In the genomic region with DNA sequence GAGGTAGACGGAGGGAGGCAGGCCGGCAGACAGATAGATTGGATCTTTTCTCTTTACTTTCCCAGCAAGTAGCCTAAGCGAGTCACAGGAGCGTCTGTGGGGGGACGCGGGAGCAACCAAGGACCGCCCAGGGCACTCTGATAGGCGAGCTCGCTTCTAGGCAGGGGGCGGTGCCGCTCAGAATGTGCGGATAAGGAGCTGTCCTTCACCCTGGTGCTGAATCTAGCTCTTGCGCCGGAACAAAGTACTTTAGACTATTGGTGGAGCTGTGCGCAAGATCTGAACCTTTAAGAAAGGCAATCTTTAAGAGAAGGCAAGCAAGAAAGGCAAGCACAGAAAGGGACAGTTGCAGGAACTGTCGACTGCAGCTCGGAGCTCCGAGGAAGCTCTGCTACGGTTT, we compare ENCODE assay signal across 8 mouse cellular contexts. TPM values are rescaled to one million over a fixed set of nuclear protein-coding genes. Genes with fewer than 3 reads are reported as not detected.
A peak's percentile ranks its signal among the peaks of the same experiment; 100 is the strongest.
DNase-seq lines count a peak whose midpoint lies in the region; ATAC-seq and TF ChIP-seq lines count a peak whose summit lies in the region.

No protein-coding gene starts in this region.

- WGBS in heart, postnatal 0 days: 2% methylated on average over 18 of the region's 19 CpGs
- WGBS in liver, postnatal 0 days (ENCODE audit: insufficient replicate concordance): 2% methylated on average over 19 of the region's 19 CpGs

- no peak for TF ChIP-seq EP300 in heart, postnatal 0 days (IDR thresholded peaks at IDR 0.05; ENCODE audit: low read depth)
- TF ChIP-seq EP300 in liver, postnatal 0 days (IDR thresholded peaks at IDR 0.05; ENCODE audit: low read depth): no peak

- no peak overlapping the region for H3K4me3 ChIP-seq in heart, postnatal 0 days (ENCODE audit: low read depth, low read length)
- no peak overlapping the region for H3K4me3 ChIP-seq in liver, postnatal 0 days (ENCODE audit: low read depth, low read length)

- no peaks in the 10 kb centered on the region for H3K36me3 ChIP-seq in heart, postnatal 0 days (replicated peaks; ENCODE audit: control insufficient read depth, insufficient read depth, low read length)
- no peaks in the 10 kb centered on the region for H3K36me3 ChIP-seq in liver, postnatal 0 days (replicated peaks; ENCODE audit: insufficient read depth, low read length)

- TF ChIP-seq CTCF in heart, postnatal 0 days (IDR thresholded peaks at IDR 0.05; ENCODE audit: low read depth): no peak
- no peak for TF ChIP-seq CTCF in liver, postnatal 0 days (IDR thresholded peaks at IDR 0.05; ENCODE audit: low read depth)

- H3K4me2 ChIP-seq in heart, postnatal 0 days (ENCODE audit: low read depth, low read length): no peak overlapping the region
- H3K4me2 ChIP-seq in liver, postnatal 0 days (ENCODE audit: low read depth, low read length): no peak overlapping the region

- ATAC-seq in heart, postnatal 0 days (ENCODE audit: insufficient read depth, low read depth): no peak
- no peak for ATAC-seq in liver, postnatal 0 days

- DNase-seq in 3134 (ENCODE audit: extremely low read depth, insufficient read length, low spot score) (peak; percentile 2), WW6 (ENCODE audit: low read depth, low spot score) (peak; percentile 55), adipocyte (ENCODE audit: low spot score) (no peak)
- peak; percentile 81 for DNase-seq in embryo, embryonic 11.5 days (ENCODE audit: low read depth, low spot score)
- peak; percentile 22 for DNase-seq in heart, postnatal 0 days (ENCODE audit: low spot score)
- DNase-seq in kidney, postnatal 4 days: peak; percentile 86 to 88
- DNase-seq in liver, postnatal 0 days: peak; percentile 26
- DNase-seq in retina, embryonic 14.5 days (ENCODE audit: low spot score): peak; percentile 84

- H3K27me3 ChIP-seq in heart, postnatal 0 days (ENCODE audit: control insufficient read depth, insufficient read depth, low read length): no peaks in the 10 kb centered on the region
- no peaks in the 10 kb centered on the region for H3K27me3 ChIP-seq in liver, postnatal 0 days (ENCODE audit: insufficient read depth, low read length)

- H3K27ac ChIP-seq in heart, postnatal 0 days (ENCODE audit: low read depth): no peak overlapping the region
- H3K27ac ChIP-seq in liver, postnatal 0 days (ENCODE audit: low read depth): no peak overlapping the region

- H3K9ac ChIP-seq in heart, postnatal 0 days (replicated peaks; ENCODE audit: low read depth, low read length): no peak overlapping the region
- H3K9ac ChIP-seq in liver, postnatal 0 days (replicated peaks): no peak overlapping the region

- H3K9me3 ChIP-seq in heart, postnatal 0 days (replicated peaks; ENCODE audit: control insufficient read depth, low read length): no peaks in the 10 kb centered on the region
- H3K9me3 ChIP-seq in liver, postnatal 0 days (ENCODE audit: low read length): 0 out of 2 replicates have a peak, but pooled peaks cover 3% of the 10 kb centered on the region

- no peaks in the 10 kb centered on the region for H3K4me1 ChIP-seq in heart, postnatal 0 days (ENCODE audit: control insufficient read depth, insufficient read depth)
- H3K4me1 ChIP-seq in liver, postnatal 0 days (ENCODE audit: insufficient read depth): no peaks in the 10 kb centered on the region

RNA-seq across cellular contexts. Expression of a gene that starts 0.4 kb away (rescaled TPM):
- total RNA-seq in heart, postnatal 0 days (2014; rRNA removed; ENCODE audit: low replicate concordance): not detected in 2 replicates
- polyA plus RNA-seq in heart, postnatal 0 days (2015; fragmentation: Nextera tagmentation; extraction: Ambion mirVana): not detected in 2 replicates
- not detected in 2 replicates for polyA plus RNA-seq in liver, postnatal 0 days (2015; fragmentation: Nextera tagmentation; extraction: Ambion mirVana)
